Mouse (Mus musculus) embryonic facial prominence, embryonic 10.5 days (tissue): ENCODE results near the gene Plk4. TPM values are rescaled to one million over a fixed set of nuclear protein-coding genes. Genes with fewer than 3 reads are reported as not detected.
A peak's percentile ranks its signal among the peaks of the same experiment; 100 is the strongest.
"Not testable (repeated sequence)": the region's sequence is repeated elsewhere in the genome, so short reads cannot be mapped to it uniquely, and the experiment has no call there.

Experiments
- DNase-seq: peaks from one replicate; pipeline ENCODE4 v3.0.0-alpha.2; 2017; ENCODE audit warnings: low spot score
- H3K27ac ChIP-seq: fragments of 300-500 bp; sonication (generic); replicated peaks from 2 replicates; pipeline ENCODE4 v1.5.1; 2016; ENCODE audit warnings: mild to moderate bottlenecking
- H3K27me3 ChIP-seq: fragments of 300-500 bp; sonication (generic); replicated peaks from 2 replicates; pipeline ENCODE4 v1.6.1; 2016; ENCODE audit warnings: low read depth, mild to moderate bottlenecking; ENCODE audit not compliant: poor library complexity, severe bottlenecking
- H3K36me3 ChIP-seq: fragments of 300-500 bp; sonication (generic); replicated peaks from 2 replicates; pipeline ENCODE4 v1.6.1; 2016; ENCODE audit warnings: mild to moderate bottlenecking, moderate library complexity
- H3K4me1 ChIP-seq: fragments of 300-500 bp; sonication (generic); 2 replicates; pipeline ENCODE4 v1.6.1; 2016
- H3K4me3 ChIP-seq: fragments of 300-500 bp; sonication (generic); 2 replicates; pipeline ENCODE4 v1.5.1; 2016; ENCODE audit warnings: mild to moderate bottlenecking, moderate library complexity
- H3K9me3 ChIP-seq: fragments of 300-500 bp; sonication (generic); 2 replicates; pipeline ENCODE4 v1.6.1; 2016; ENCODE audit warnings: mild to moderate bottlenecking
- WGBS: fragments of 180-500 bp; shearing (Covaris S2); methylation state at CpG from one replicate; pipeline ENCODE4 v1.1.7; 2016; 5-methylcytosine and 5-hydroxymethylcytosine counted together
- polyA plus RNA-seq: library from polyadenylated mRNA; unstranded; fragments of >200 nt; fragmentation: Nextera tagmentation; extraction: Ambion mirVana; gene quantifications from 2 replicates; pipeline ENCODE4 v1.2.1, GENCODE M21; 2016

Plk4 gene
- polyA plus RNA-seq, 1 experiment from 2014 or later: 83.9 TPM

- 0% methylated on average over 4 of the region's 4 CpGs for WGBS
- Histone ChIP-seq H3K27ac (peak within 1 kb of the TSS; percentile 81), H3K4me3 (peak within 1 kb of the TSS; percentile 60)
- H3K36me3 ChIP-seq, H3K4me1 ChIP-seq, DNase-seq, H3K27me3 ChIP-seq, H3K9me3 ChIP-seq: not testable (repeated sequence)
These were observed 47.0 kb downstream of the Plk4 start, which contains the start of gene Abhd18 for GRCm38 (mm10) chr3:40846957-40847017. Gene Abhd18, plus strand, starts transcription at chr3:40846970.

GRCm38 (mm10) chr3:40847018-40847417, 47.2 kb downstream of the Plk4 start:
- not testable (repeated sequence) for H3K4me1 ChIP-seq, H3K27ac ChIP-seq, H3K27me3 ChIP-seq, H3K9me3 ChIP-seq, H3K36me3 ChIP-seq
- peak; percentile 65 for DNase-seq
- WGBS: 2% methylated on average over 20 of the region's 21 CpGs
- H3K4me3 ChIP-seq: peak overlapping the region; percentile 60

- H3K27ac ChIP-seq, DNase-seq, H3K4me1 ChIP-seq, H3K27me3 ChIP-seq, H3K9me3 ChIP-seq, H3K36me3 ChIP-seq, H3K4me3 ChIP-seq: not testable (repeated sequence)
- 94% methylated on average over 2 of the region's 2 CpGs for WGBS
These were observed 48.1 kb downstream of the Plk4 start for GRCm38 (mm10) chr3:40847936-40848335.

GRCm38 (mm10) chr3:40853123-40853738, 53.4 kb downstream of the Plk4 start:
- WGBS: 91% methylated on average over 3 of the region's 3 CpGs
- H3K27ac ChIP-seq, H3K36me3 ChIP-seq, H3K27me3 ChIP-seq, DNase-seq, H3K4me3 ChIP-seq, H3K9me3 ChIP-seq, H3K4me1 ChIP-seq: not testable (repeated sequence)

Other genes with a start within 250 kb of the Plk4 start
- 0.11 TPM in 1 of 2 replicates, not detected in the other for gene Slc25a31, start 91.2 kb upstream of the Plk4 start, polyA plus RNA-seq
- gene Hspa4l, start 55.5 kb upstream of the Plk4 start, polyA plus RNA-seq: 20.9 and 27.8 TPM in 2 replicates
- 6.2 TPM in 2 replicates for gene Mfsd8, start 46.9 kb downstream of the Plk4 start, polyA plus RNA-seq
- gene Abhd18, start 47.0 kb downstream of the Plk4 start, polyA plus RNA-seq: 4.7 and 6.0 TPM in 2 replicates
- 0.07 and 0.20 TPM in 2 replicates for gene 1700034I23Rik, start 102.5 kb downstream of the Plk4 start, polyA plus RNA-seq
- 0.87 and 1.7 TPM in 2 replicates for gene Larp1b, start 149.8 kb downstream of the Plk4 start, polyA plus RNA-seq